Mouse (Mus musculus): ENCODE measurements at regions not wholly inside any gene's neighbourhood (a gene's known extent, or its start where the extent isn't known, plus 50 kb on each side); places are given as distances from the start of the nearest gene placed in this dataset.

DNA sequence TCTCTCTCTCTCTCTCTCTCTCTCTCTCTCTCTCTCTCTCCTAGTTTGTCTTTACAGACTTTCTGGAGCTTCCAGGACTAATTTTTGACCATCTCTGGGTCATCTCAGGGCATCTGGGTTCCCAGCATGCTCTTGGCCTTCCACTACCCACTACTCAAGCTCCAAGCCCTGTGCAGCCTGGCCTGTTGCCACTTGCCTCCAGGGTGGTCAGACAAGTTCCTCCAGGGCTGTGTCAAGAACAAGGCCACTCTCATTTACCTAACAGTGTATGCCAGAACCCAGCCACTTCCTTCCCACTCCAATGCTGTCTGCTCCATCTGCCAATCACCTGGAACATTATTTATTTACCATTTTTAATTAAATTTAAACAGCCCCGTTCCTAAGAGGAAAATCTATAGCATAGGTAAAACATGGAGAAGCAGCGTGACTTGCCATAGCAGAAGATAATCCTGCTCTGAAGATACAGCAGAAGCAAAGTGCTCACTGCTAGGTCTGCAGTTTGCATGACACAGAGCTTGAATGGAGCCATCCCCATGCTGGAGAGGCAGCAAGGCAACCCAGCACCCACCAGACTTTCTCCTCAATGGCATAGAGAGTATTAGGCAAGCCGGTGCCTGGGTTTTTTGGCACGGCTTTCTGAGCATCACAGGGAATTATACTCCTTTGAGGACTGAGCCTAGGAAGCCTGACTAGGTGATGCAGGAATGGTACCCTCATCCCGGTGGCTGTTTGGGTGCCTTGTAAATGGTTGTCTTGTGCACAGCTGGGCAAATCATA, 54.0 kb downstream of the Foxi1 start:
- DNase-seq, result no peak

DNA sequence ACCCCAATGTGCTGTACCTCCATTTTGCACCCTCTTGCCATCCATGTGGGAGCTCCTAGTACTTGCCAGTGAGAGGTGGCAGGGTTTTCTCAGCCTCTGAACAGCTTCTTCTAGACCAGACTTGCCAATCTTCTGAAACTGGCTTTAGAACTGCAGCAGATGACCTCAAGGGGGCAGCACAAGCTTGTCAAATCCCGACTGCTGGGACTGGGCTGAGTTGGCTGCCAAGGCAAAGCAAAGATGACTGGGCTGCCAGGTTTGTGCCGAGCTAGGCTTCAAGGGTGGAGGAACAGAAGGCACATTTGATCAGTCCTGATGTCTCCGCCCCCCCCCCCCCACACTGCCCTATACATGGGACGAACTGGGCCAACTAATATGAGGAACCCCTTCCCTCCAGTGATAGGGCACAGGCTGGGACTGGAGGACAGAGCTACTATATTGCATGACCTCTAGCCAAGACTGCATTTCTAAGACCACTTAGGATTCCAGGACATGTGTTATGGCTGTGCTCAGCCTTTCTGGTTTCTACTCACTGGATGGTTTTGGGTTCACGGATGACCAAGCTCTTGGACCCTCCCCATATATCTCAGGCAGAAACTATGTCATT, 51.1 kb upstream of the 4930469K13Rik start:
- peak; percentile 81 for DNase-seq

All from embryo, embryonic 11 days (tissue).